Mouse (Mus musculus): Measurements from ENCODE around the gene Bhlhe41.

Bhlhe41 gene

GRCm38 (mm10) chr6:145867111-145867510, 1.8 kb upstream of the Bhlhe41 start:
- DNase-seq: no peak

- DNase-seq: peak; percentile 90 to 91
These were observed 811 bp upstream of the Bhlhe41 start for GRCm38 (mm10) chr6:145865886-145866851.

GRCm38 (mm10) chr6:145864171-145864570, 1.2 kb downstream of the Bhlhe41 start:
- DNase-seq: no peak

DNA sequence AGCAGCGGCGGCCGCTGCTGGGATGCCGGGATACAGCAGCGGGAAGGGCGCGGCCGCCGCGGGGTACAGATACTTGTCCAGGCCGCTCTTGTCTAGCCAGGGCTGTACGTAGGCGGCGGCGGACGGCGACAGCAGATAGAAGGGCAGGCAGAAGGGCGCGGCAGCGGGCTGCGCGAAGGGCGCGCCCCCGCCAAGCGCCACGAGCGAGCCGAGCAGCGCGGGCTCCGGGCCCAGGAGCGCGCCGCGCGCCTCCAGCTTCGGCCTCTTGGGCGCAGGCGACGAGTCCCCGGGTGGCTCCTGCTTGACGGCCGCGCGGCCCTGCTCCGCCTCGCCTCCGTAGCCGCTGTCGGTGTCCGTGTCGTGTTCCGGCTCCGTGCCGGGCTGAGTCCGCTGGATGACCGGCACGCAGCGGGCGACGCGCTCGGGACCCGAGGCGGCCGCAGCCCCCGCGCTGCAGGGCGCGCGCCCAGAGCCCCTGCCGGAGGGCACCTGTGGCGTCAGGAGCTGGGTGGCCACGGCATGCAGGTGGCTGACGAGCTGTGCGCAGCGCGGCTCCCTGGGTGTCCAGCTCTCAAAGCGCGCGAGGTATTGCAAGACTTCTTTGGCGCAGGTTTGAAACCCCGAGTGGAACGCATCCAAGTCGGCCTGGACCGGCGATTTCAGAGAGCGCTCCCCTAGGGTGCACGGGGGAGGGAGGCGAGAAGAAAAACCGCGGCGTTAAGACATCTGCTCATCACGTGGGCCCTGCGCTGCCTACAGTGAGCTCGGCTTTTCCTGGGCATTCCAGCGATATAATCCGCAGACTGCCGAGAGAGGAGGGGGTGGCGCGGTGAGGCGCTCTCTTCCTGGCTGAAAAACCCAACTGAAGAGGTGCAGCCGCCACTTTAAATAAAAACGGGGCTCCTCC, 2.0 kb downstream of the Bhlhe41 start:
- peak; percentile 70 to 72 for DNase-seq

- DNase-seq: no peak
These were observed 2.7 kb downstream of the Bhlhe41 start for GRCm38 (mm10) chr6:145862739-145863064.

GRCm38 (mm10) chr6:145862321-145862720, 3.0 kb downstream of the Bhlhe41 start:
- DNase-seq: no peak

GRCm38 (mm10) chr6:145861462-145862227, 3.7 kb downstream of the Bhlhe41 start:
- DNase-seq: no peak

- DNase-seq: peak in 1 of 2 experiments; percentile 21
These were observed 5.0 kb downstream of the Bhlhe41 start for GRCm38 (mm10) chr6:145860350-145860749.

DNA sequence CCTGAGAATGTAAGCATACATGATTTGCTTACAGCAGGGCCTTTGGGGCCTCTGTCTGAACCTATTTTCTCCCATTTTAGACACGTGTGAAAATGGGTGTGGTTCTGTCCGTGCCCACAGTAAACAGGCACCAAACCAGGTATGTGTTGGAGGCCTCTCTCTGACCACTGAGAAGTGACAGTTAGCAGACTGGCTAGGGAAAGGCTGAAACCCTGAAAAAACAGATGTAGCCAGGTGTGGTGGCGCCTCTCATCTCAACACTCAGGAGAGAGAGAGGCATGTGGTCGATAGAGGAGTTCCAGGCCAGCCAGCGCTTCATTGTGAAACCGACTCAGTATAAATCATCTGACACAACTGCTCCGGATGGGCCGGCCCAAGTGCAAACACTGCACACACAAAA, 6.9 kb downstream of the Bhlhe41 start:
- DNase-seq: no peak

GRCm38 (mm10) chr6:145857428-145857827, 7.9 kb downstream of the Bhlhe41 start:
- DNase-seq: no peak

- peak; percentile 94 for DNase-seq
These were observed 9.4 kb downstream of the Bhlhe41 start for GRCm38 (mm10) chr6:145855720-145856551.

DNA sequence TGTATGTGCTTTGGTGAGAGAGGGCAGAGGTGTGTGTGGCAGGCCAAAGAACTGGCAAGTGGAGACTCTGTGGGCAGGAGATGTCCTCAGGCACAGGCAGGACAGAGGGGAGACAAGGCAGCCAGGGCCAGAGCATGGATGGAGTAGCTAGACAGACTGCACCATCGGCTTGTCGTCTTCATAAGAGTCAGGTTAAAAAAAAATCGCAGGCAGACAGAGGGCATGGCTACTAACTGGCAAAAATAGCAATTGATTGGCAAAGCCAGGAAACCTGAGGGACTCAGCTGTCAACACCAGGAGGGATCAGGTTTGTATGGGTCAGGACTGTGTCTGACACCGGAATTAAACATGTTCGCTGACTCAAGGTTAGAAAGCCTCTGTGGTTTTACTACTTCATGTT, 10.6 kb downstream of the Bhlhe41 start:
- DNase-seq: no peak

- no peak for DNase-seq
These were observed 11.8 kb downstream of the Bhlhe41 start for GRCm38 (mm10) chr6:145853356-145854079.

- no peak for DNase-seq
These were observed 12.7 kb downstream of the Bhlhe41 start for GRCm38 (mm10) chr6:145852708-145853107.

GRCm38 (mm10) chr6:145851956-145852355, 13.4 kb downstream of the Bhlhe41 start:
- DNase-seq: peak in 1 of 2 experiments; percentile 35

DNA sequence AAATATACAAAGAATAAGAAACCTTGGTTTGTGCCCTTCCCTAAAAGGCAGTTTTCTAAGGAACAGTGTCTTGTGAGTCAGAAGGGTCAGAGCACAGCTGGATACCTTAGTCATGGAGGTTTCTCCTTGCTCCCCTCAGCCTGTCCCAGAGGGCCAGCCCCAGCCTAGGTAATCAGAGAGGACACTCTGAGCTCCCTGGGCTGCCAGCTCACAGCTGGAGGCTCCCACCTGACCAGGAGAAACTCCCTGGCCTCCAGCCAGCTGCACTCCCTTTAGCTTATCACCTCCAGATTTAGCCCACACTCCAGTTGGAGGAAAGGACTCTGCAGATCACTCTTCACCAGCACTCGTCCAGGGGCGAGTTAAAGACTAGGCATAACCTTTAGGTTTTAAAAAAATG, 14.6 kb downstream of the Bhlhe41 start:
- DNase-seq: peak; percentile 52 to 57

GRCm38 (mm10) chr6:145847661-145848060, 17.7 kb downstream of the Bhlhe41 start:
- DNase-seq: no peak

DNA sequence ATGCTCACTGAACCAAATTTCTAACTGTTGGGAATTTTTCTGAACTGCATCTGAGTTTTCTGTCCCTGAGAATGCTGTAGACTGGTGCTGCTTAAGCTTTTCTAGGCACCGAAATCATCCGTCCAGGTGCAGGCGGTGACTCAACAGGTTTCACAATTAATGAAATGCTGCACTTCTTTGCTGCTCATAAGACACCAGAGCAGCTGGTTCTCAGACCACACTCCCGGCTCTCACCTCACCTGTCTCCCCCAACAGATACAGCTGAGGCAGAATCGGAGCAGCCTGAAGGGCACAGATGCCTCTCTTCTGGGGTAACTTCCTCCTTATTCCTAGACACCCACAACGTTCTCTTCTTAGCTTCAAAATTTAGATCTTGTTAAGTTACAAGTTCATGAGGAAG, 18.4 kb downstream of the Bhlhe41 start:
- no peak for DNase-seq

DNA sequence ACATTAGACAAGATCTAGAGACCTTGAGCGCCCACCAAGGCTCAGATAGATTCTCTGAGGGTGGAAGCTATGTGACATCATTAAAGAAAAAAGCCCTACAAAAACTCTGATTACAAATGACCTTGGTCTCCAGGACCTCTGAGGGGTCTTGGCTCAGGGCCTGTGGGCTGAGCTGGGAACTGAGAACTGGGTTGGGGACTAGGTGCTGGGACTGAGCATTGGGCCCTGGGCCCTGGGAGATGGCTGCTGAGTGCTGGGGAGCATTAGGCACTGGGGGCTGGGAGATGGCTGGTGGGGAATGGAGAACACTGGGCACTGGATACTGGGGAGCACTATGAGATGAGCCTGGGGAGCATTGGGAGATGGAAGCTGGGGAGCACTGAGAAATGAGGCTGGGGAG, 19.3 kb downstream of the Bhlhe41 start:
- no peak for DNase-seq

GRCm38 (mm10) chr6:145845611-145846010, 19.7 kb downstream of the Bhlhe41 start:
- no peak for DNase-seq

- DNase-seq: no peak
These were observed 30.0 kb downstream of the Bhlhe41 start for GRCm38 (mm10) chr6:145835359-145835758.

Data from lung, adult 18-20 months (tissue).